Comparison of ENCODE assay signal across 9 mouse cellular contexts in genomic region chr19:42776813-42777212, GRCm38 (mm10). TPM values are rescaled to one million over a fixed set of nuclear protein-coding genes. Genes with fewer than 3 reads are reported as not detected.
A peak's percentile ranks its signal among the peaks of the same experiment; 100 is the strongest.
DNase-seq lines count a peak whose midpoint lies in the region; ATAC-seq and TF ChIP-seq lines count a peak whose summit lies in the region.
"Had no signal": no experiment of that assay in that cellular context is flagged by ENCODE, and none has a peak within 500 bp of the region (broad histone marks: within the 10 kb centered on the region; RNA-seq: fewer than 3 reads in every experiment).

No protein-coding gene starts in this region.

- H3K27ac ChIP-seq in layer of hippocampus, adult 2 months: no peak overlapping the region
- no peak overlapping the region for H3K27ac ChIP-seq in ES-E14 (ENCODE audit: insufficient read depth, low read depth, low read length, poor library complexity, severe bottlenecking)
- no peak overlapping the region for H3K27ac ChIP-seq in liver, embryonic 14.5 days
- H3K27ac ChIP-seq: stomach, embryonic 15.5 days had no signal

- H3K36me3 ChIP-seq in ES-E14 (ENCODE audit: control insufficient read depth, insufficient read depth, low read length, poor library complexity, severe bottlenecking): no peaks in the 10 kb centered on the region; the same call in 1 of the 2 replicates
- no peaks in the 10 kb centered on the region for H3K36me3 ChIP-seq in liver, embryonic 14.5 days (replicated peaks; ENCODE audit: control insufficient read depth, insufficient read depth, low read depth)
- H3K36me3 ChIP-seq: stomach, embryonic 15.5 days had no signal

- H3K9me3 ChIP-seq in ES-E14 (ENCODE audit: control insufficient read depth, insufficient read depth, low read depth, low read length): no peaks in the 10 kb centered on the region
- H3K9me3 ChIP-seq in liver, embryonic 14.5 days (ENCODE audit: control insufficient read depth, low read length): no peaks in the 10 kb centered on the region
- H3K9me3 ChIP-seq: stomach, embryonic 15.5 days had no signal

- DNase-seq in adrenal gland, postnatal 25 days: peak; percentile 37
- no peak for DNase-seq in adrenal gland, adult 2 months
- DNase-seq in layer of hippocampus, adult 2 months (ENCODE audit: low spot score in 2 of 2): no peak
- DNase-seq in layer of hippocampus, adult 11-12 months (ENCODE audit: low spot score): no peak
- DNase-seq in ES-E14 (ENCODE audit: low read depth, low spot score): peak; percentile 75
- peak; percentile 24 to 36 (median 31) for DNase-seq in liver, embryonic 14.5 days (ENCODE audit: low read depth in 3 of 3, low spot score in 3 of 3)
- no peak for DNase-seq in left cerebral cortex, postnatal 14 days (ENCODE audit: low spot score in 2 of 2)

- peaks cover 0 to 6% of the 10 kb centered on the region in 2 experiments; a peak in 2 of 4 replicates for H3K4me1 ChIP-seq in ES-E14 (ENCODE audit: control insufficient read depth in 2 of 2, insufficient read depth in 2 of 2, low read length in 2 of 2, poor library complexity in 1 of 2)
- H3K4me1 ChIP-seq in liver, embryonic 14.5 days (replicated peaks; ENCODE audit: control insufficient read depth in 2 of 2, insufficient read depth in 2 of 2, low read length in 1 of 2): peaks cover 2 to 8% of the 10 kb centered on the region in 2 experiments; a peak in 3 of 4 replicates

- ATAC-seq in liver, embryonic 14.5 days (ENCODE audit: insufficient read depth): no peak
- ATAC-seq in monocyte, adult 5-6 weeks (replicated peaks; ENCODE audit: insufficient number of reproducible peaks, low FRiP score, low TSS enrichment, poor library complexity, severe bottlenecking): no peak

- intact Hi-C loops in left cerebral cortex, postnatal 14 days (cut with DNase I): no loop called here

- no peaks in the 10 kb centered on the region for H3K27me3 ChIP-seq in liver, embryonic 14.5 days (ENCODE audit: control insufficient read depth, insufficient read depth, low read length)
- H3K27me3 ChIP-seq: stomach, embryonic 15.5 days had no signal

- H3K4me2 ChIP-seq in liver, embryonic 14.5 days (ENCODE audit: low read depth): no peak overlapping the region
- H3K4me2 ChIP-seq: stomach, embryonic 15.5 days had no signal

- no peak overlapping the region for H3K9ac ChIP-seq in ES-E14 (ENCODE audit: insufficient read depth, low read depth, low read length, poor library complexity, severe bottlenecking)
- H3K9ac ChIP-seq in liver, embryonic 14.5 days (replicated peaks): no peak overlapping the region
- H3K9ac ChIP-seq: stomach, embryonic 15.5 days had no signal

- WGBS in liver, embryonic 14.5 days (ENCODE audit: insufficient replicate concordance): 77% methylated on average over 1 of the region's 1 CpGs

- no peak for TF ChIP-seq EP300 in liver, embryonic 14.5 days (IDR thresholded peaks at IDR 0.05; ENCODE audit: low read depth)

- TF ChIP-seq CTCF in layer of hippocampus, adult 2 months (conservative IDR thresholded peaks at IDR 0.05): peak; percentile 72
- peak; percentile 61 for TF ChIP-seq CTCF in liver, embryonic 14.5 days (IDR thresholded peaks at IDR 0.05; ENCODE audit: low read depth)

- no peak overlapping the region for H3K4me3 ChIP-seq in layer of hippocampus, adult 2 months
- no peak overlapping the region for H3K4me3 ChIP-seq in ES-E14 (ENCODE audit: insufficient read depth in 1 of 2, low read depth in 1 of 2, low read length in 2 of 2, poor library complexity in 1 of 2, severe bottlenecking in 1 of 2)
- H3K4me3 ChIP-seq in liver, embryonic 14.5 days (ENCODE audit: insufficient read depth in 1 of 2, low read depth in 2 of 2, low read length in 2 of 2): no peak overlapping the region
- H3K4me3 ChIP-seq: stomach, embryonic 15.5 days had no signal

- in situ Hi-C loops in ES-E14 (cut with MboI; ENCODE audit: low sequenced_read_pairs in 2 of 2, unreplicated experiment in 2 of 2): no loop called here

TF ChIP-seq in ES-E14, 5 proteins besides CTCF, POLR2A, EP300 and RAD21:
- TF ChIP-seq ZC3H11A (IDR thresholded peaks at IDR 0.05; ENCODE audit: borderline replicate concordance, low read depth, low read length) (peak; percentile 46; the same call in 1 of the 2 replicates), CHD2 (IDR thresholded peaks at IDR 0.05; ENCODE audit: low read depth, low read length) (no peak), MAFK (IDR thresholded peaks at IDR 0.05; ENCODE audit: insufficient read depth, low read depth, low read length) (no peak), HCFC1 (IDR thresholded peaks at IDR 0.05; ENCODE audit: borderline replicate concordance, insufficient read depth, low read length) (peak; percentile 76; the same call in 1 of the 2 replicates), ZNF384 (IDR thresholded peaks at IDR 0.05; ENCODE audit: low read depth, low read length) (no peak)

RNA-seq across cellular contexts. Expression of gene Hps1, which starts 3.0 kb away (rescaled TPM):
- total RNA-seq in adrenal gland, postnatal 25 days (2021): 25.2 and 30.3 TPM in 2 replicates
- total RNA-seq in adrenal gland, adult 2 months (2021): 10 to 100 TPM; 25.7 to 29.1 TPM
- polyA plus RNA-seq in adrenal gland, adult 2 months (2012; rRNA removed): 185 and 307 TPM in 2 replicates
- total RNA-seq in layer of hippocampus, adult 2 months (2021): 10 to 100 TPM; 14.4 to 15.8 TPM
- total RNA-seq in ES-E14 (2012; rRNA removed): 13.1 and 17.3 TPM in 2 replicates
- 6.1 and 6.2 TPM in 2 replicates for polyA plus RNA-seq in liver, embryonic 14.5 days (2012; rRNA removed)
- 4.6 and 5.1 TPM in 2 replicates for polyA plus RNA-seq in liver, embryonic 14.5 days (2014; fragmentation: Nextera tagmentation; extraction: Ambion mirVana)
- total RNA-seq in left cerebral cortex, postnatal 14 days (2021): 10 to 100 TPM in 1 of 2 experiments, 1 to 10 TPM in 1; 9.4 to 11.1 TPM
- total RNA-seq in monocyte, adult 5-6 weeks (2017): 14.0 to 25.4 TPM (median 16.2 TPM) in 3 replicates

RNA-seq across cellular contexts. Expression of gene Pyroxd2, which starts 24.2 kb away (rescaled TPM):
- 40.1 and 47.5 TPM in 2 replicates for total RNA-seq in adrenal gland, postnatal 25 days (2021)
- total RNA-seq in adrenal gland, adult 2 months (2021): 10 to 100 TPM; 26.5 to 32.0 TPM
- 40.8 and 49.4 TPM in 2 replicates for polyA plus RNA-seq in adrenal gland, adult 2 months (2012; rRNA removed)
- 1 to 10 TPM; 2.7 to 3.2 TPM for total RNA-seq in layer of hippocampus, adult 2 months (2021)
- 0.26 TPM in 1 of 2 replicates, not detected in the other for total RNA-seq in ES-E14 (2012; rRNA removed)
- 2.8 and 3.2 TPM in 2 replicates for polyA plus RNA-seq in liver, embryonic 14.5 days (2012; rRNA removed)
- polyA plus RNA-seq in liver, embryonic 14.5 days (2014; fragmentation: Nextera tagmentation; extraction: Ambion mirVana): 1.4 and 2.0 TPM in 2 replicates
- total RNA-seq in left cerebral cortex, postnatal 14 days (2021): 1 to 10 TPM; 2.8 to 2.9 TPM
- 0.58 to 1.6 TPM in 2 of 3 replicates, not detected in the other for total RNA-seq in monocyte, adult 5-6 weeks (2017)

Comparison
In these comparisons a context has a peak if more than half of its experiments do, and no peak if none do; other contexts are left out.
1. DNase-seq: peak in adrenal gland, postnatal 25 days (single experiment), ES-E14 (single experiment) and liver, embryonic 14.5 days (3 of 3); none in adrenal gland, adult 2 months (single experiment), layer of hippocampus, adult 2 months (0 of 2), layer of hippocampus, adult 11-12 months (single experiment) and left cerebral cortex, postnatal 14 days (0 of 2).